Mouse (Mus musculus) heart, postnatal 0 days (tissue): ENCODE results near the gene Gorasp1. TPM values are rescaled to one million over a fixed set of nuclear protein-coding genes. Genes with fewer than 3 reads are reported as not detected.
A peak's percentile ranks its signal among the peaks of the same experiment; 100 is the strongest.

Source experiments
- ATAC-seq: fragments of 200-750 bp; cut with Nextera tagmentation; 2 replicates; pipeline ENCODE4 v1.8.0; 2017; ENCODE audit warnings: low read depth, moderate number of reproducible peaks, moderate library complexity; ENCODE audit not compliant: insufficient read depth
- DNase-seq: peaks from one replicate; pipeline ENCODE4 v3.0.0-alpha.2; 2016; ENCODE audit warnings: low spot score
- H3K27ac ChIP-seq: fragments of 300-500 bp; sonication (generic); 2 replicates; pipeline ENCODE4 v1.5.1; 2014; ENCODE audit warnings: low read depth, mild to moderate bottlenecking
- H3K27me3 ChIP-seq: fragments of 300-500 bp; sonication (generic); 2 replicates; pipeline ENCODE4 v1.6.1; 2014; ENCODE audit warnings: low read length, mixed read lengths; ENCODE audit not compliant: control insufficient read depth, insufficient read depth
- H3K36me3 ChIP-seq: fragments of 300-500 bp; sonication (generic); replicated peaks from 2 replicates; pipeline ENCODE4 v1.6.1; 2014; ENCODE audit warnings: low read length, mixed read lengths; ENCODE audit not compliant: control insufficient read depth, insufficient read depth
- H3K4me1 ChIP-seq: fragments of 300-500 bp; sonication (generic); 2 replicates; pipeline ENCODE4 v1.6.1; 2014; ENCODE audit warnings: antibody characterized with exemption; ENCODE audit not compliant: control insufficient read depth, insufficient read depth
- H3K4me2 ChIP-seq: fragments of 300-500 bp; sonication (generic); 2 replicates; pipeline ENCODE4 v1.6.1; 2014; ENCODE audit warnings: low read depth, mild to moderate bottlenecking, low read length, moderate library complexity
- H3K4me3 ChIP-seq: fragments of 300-500 bp; sonication (generic); 2 replicates; pipeline ENCODE4 v1.5.1; 2014; ENCODE audit warnings: low read depth, low read length
- H3K9ac ChIP-seq: fragments of 300-500 bp; sonication (generic); replicated peaks from 2 replicates; pipeline ENCODE4 v1.6.1; 2014; ENCODE audit warnings: low read depth, low read length, mixed read lengths
- H3K9me3 ChIP-seq: fragments of 300-500 bp; sonication (generic); replicated peaks from 2 replicates; pipeline ENCODE4 v1.6.1; 2016; ENCODE audit warnings: low read length; ENCODE audit not compliant: control insufficient read depth
- CTCF ChIP-seq: IDR thresholded peaks from 2 replicates; pipeline ENCODE4 v1.5.1; 2016; ENCODE audit warnings: antibody characterized with exemption, control low read depth, low read depth
- EP300 ChIP-seq: IDR thresholded peaks from 2 replicates; pipeline ENCODE4 v1.6.1; 2016; ENCODE audit warnings: antibody characterized with exemption, low read depth
- WGBS: fragments of 180-500 bp; shearing (Covaris S2); extraction: QIAGEN DNeasy Blood & Tissue Kit; methylation state at CpG from one replicate; pipeline ENCODE4 v1.1.7; 2014; 5-methylcytosine and 5-hydroxymethylcytosine counted together
- polyA plus RNA-seq: library from polyadenylated mRNA; unstranded; fragments of >200 nt; fragmentation: Nextera tagmentation; extraction: Ambion mirVana; gene quantifications from 2 replicates; pipeline ENCODE4 v1.2.1, GENCODE M21; 2015
- total RNA-seq: library from RNA; depleted of rRNA; stranded (reverse); fragments of >200 nt; gene quantifications from 2 replicates; pipeline ENCODE4 v1.2.3, GENCODE M21; 2014; ENCODE audit warnings: low replicate concordance

Gorasp1 gene
- total and polyA plus RNA-seq, 2 experiments from 2014 or later = 14.1 to 63.5 TPM

DNA sequence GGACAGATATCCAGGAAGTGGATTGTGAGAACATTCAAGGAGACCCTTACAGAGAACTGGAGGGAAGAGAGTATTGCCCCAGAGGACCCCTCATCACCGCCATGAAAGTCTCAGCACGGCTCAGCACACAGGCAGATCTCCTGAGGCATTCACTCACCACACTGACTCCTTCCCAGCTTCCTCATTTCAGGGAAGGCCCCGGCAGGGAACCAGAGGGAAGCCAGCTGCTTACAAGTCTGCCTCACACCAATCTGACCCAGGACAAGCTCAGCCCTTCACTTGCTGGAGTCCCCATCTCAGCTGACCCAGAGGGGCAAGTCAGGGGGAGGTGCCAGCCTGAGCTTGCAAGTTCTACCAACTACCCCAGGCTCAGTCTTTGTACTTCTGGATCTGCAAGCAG lies 11.4 kb upstream of the Gorasp1 start:
- Histone ChIP-seq H3K27ac (no peak overlapping the region), H3K27me3 (no peaks in the 10 kb centered on the region), H3K36me3 (no peaks in the 10 kb centered on the region), H3K9me3 (no peaks in the 10 kb centered on the region), H3K4me2 (no peak overlapping the region), H3K9ac (no peak overlapping the region), H3K4me1 (no peaks in the 10 kb centered on the region), H3K4me3 (no peak overlapping the region)
- ATAC-seq (no peak), DNase-seq (no peak)
- TF ChIP-seq EP300 (no peak), CTCF (no peak)
- WGBS = 36% methylated on average over 3 of the region's 3 CpGs

DNA sequence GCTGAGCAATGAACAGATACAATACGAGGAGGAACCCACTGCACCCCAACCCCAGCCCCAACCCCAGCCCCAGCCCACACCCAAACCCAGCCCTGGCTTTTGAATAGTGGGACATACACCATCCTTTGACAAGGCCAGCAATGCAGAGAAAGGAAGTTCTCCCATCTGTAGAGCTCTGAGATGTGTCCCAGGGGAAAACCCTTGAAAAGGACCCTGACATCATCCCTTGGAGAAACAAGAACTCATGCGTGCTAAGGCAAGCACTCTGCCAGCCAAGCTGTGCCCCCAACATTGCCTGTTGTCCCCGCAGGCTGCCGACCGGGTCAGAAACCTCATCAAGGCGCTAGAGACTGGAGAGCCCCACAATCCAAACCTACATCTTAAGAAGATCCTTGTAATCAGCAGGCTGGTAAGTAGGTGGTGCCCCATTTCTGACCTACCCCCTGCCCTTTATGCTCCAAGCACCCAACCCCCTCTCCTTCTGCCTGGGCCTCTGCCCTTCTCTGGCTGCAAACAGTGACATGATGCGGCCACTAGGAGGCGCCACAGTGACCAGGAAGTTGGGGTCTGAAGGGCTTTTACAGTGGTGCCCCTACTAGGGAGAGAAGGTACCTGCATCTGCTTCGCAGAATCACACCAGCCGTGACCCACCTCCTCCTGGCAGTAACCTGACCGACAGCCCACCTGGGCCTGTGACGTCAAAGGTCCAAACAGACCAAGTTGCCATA lies 8.0 kb upstream of the Gorasp1 start:
- H3K4me3 ChIP-seq = no peak overlapping the region
- H3K36me3 ChIP-seq = no peaks in the 10 kb centered on the region
- H3K9ac ChIP-seq = no peak overlapping the region
- no peaks in the 10 kb centered on the region for H3K9me3 ChIP-seq
- no peak overlapping the region for H3K27ac ChIP-seq
- H3K4me1 ChIP-seq = no peaks in the 10 kb centered on the region
- DNase-seq (no peak), ATAC-seq (no peak)
- no peak overlapping the region for H3K4me2 ChIP-seq
- no peaks in the 10 kb centered on the region for H3K27me3 ChIP-seq
- TF ChIP-seq EP300 (no peak), CTCF (peak; percentile 51)
- WGBS = 66% methylated on average over 12 of the region's 12 CpGs

DNA sequence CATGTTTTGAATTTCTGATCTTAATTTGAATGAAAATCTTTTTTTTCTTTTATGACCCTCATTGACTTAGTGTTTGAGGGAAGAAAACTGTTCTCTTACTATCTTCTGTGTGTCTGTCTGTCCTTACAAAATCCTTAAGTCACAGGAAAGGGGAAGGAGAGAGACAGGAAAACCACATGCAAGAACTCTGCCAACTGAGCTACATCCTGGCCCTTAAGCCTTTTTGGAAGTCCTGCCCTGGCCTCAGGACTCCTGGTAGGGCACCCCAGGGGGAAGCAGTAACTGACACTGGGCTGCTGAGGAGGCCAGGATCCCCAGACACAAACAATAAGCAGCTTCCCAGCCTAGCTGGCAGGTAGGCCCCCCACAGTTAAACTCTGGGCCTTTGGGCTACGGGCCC lies 6.0 kb upstream of the Gorasp1 start:
- DNase-seq (no peak), ATAC-seq (no peak)
- TF ChIP-seq CTCF (no peak), EP300 (no peak)
- no peak overlapping the region for H3K27ac ChIP-seq
- no peaks in the 10 kb centered on the region for H3K36me3 ChIP-seq
- no peak overlapping the region for H3K9ac ChIP-seq
- no peaks in the 10 kb centered on the region for H3K9me3 ChIP-seq
- H3K4me2 ChIP-seq = no peak overlapping the region
- no peaks in the 10 kb centered on the region for H3K27me3 ChIP-seq
- no peaks in the 10 kb centered on the region for H3K4me1 ChIP-seq
- 67% methylated on average over 1 of the region's 1 CpGs for WGBS
- no peak overlapping the region for H3K4me3 ChIP-seq

DNA sequence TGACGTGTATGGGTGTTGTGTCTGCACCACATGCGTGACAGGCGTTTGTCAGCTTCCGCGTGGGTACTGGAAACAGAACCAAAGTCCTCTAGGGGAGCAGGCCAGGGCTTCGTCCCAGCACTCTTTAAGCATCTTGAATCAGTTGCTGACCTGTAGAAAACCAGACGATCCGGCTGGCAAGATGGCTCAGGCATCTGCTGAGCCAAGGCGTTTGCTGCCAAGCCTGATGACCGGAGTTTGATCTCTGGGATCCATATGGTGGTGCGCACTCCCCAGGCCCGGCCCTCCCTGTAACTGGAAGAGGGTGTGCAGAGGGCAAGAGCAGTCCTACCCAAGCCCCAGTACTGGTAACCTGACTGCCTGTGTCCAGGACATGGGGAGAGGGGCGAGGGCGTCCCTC lies 4.5 kb upstream of the Gorasp1 start:
- H3K9me3 ChIP-seq = no peaks in the 10 kb centered on the region
- no peak overlapping the region for H3K27ac ChIP-seq
- peaks cover 5% of the 10 kb centered on the region; the same call in 1 of the 2 replicates for H3K4me1 ChIP-seq
- no peak overlapping the region for H3K9ac ChIP-seq
- no peaks in the 10 kb centered on the region for H3K36me3 ChIP-seq
- TF ChIP-seq CTCF (no peak), EP300 (no peak)
- no peak overlapping the region for H3K4me2 ChIP-seq
- no peaks in the 10 kb centered on the region for H3K27me3 ChIP-seq
- ATAC-seq (no peak), DNase-seq (no peak)
- H3K4me3 ChIP-seq = no peak overlapping the region
- WGBS = 88% methylated on average over 14 of the region's 14 CpGs

DNA sequence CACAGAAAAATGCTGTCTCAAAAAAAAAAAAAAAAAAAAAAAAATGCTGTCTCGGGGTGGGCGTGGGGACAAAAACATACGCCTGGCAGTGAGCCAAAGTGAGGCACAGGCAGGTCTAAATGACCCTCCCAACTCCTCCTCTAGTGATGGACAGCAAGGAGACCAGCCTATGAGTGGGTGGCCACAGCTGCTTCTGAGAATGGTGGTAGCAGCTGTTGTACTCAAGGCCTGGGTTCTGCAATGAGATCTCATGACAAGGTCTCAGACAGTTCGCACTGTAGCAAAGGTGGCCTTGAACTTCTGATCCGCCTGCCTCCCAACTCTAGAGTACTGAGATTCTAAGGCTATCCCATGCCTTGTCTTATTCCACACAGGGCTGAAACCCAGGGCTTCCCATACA lies 4.0 kb upstream of the Gorasp1 start:
- no peak overlapping the region for H3K4me2 ChIP-seq
- H3K27ac ChIP-seq = no peak overlapping the region
- no peaks in the 10 kb centered on the region for H3K9me3 ChIP-seq
- DNase-seq (no peak), ATAC-seq (no peak)
- no peaks in the 10 kb centered on the region for H3K27me3 ChIP-seq
- peaks cover 10% of the 10 kb centered on the region; the same call in 1 of the 2 replicates for H3K4me1 ChIP-seq
- TF ChIP-seq CTCF (no peak), EP300 (no peak)
- no peaks in the 10 kb centered on the region for H3K36me3 ChIP-seq
- 61% methylated on average over 5 of the region's 5 CpGs for WGBS
- no peak overlapping the region for H3K9ac ChIP-seq
- no peak overlapping the region for H3K4me3 ChIP-seq

GRCm38 (mm10) chr9:119939646-119940045 lies 2.3 kb upstream of the Gorasp1 start:
- Histone ChIP-seq H3K4me3 (no peak overlapping the region), H3K27me3 (no peaks in the 10 kb centered on the region), H3K4me2 (no peak overlapping the region), H3K9ac (no peak overlapping the region), H3K9me3 (no peaks in the 10 kb centered on the region), H3K4me1 (peaks cover 13% of the 10 kb centered on the region; the same call in 1 of the 2 replicates), H3K36me3 (no peaks in the 10 kb centered on the region), H3K27ac (no peak overlapping the region)
- no peak for ATAC-seq
- TF ChIP-seq EP300 (no peak), CTCF (no peak)
- 78% methylated on average over 10 of the region's 10 CpGs for WGBS
- DNase-seq = no peak
